1 mouse cellular context compared by ENCODE assay signal in the genomic region with DNA sequence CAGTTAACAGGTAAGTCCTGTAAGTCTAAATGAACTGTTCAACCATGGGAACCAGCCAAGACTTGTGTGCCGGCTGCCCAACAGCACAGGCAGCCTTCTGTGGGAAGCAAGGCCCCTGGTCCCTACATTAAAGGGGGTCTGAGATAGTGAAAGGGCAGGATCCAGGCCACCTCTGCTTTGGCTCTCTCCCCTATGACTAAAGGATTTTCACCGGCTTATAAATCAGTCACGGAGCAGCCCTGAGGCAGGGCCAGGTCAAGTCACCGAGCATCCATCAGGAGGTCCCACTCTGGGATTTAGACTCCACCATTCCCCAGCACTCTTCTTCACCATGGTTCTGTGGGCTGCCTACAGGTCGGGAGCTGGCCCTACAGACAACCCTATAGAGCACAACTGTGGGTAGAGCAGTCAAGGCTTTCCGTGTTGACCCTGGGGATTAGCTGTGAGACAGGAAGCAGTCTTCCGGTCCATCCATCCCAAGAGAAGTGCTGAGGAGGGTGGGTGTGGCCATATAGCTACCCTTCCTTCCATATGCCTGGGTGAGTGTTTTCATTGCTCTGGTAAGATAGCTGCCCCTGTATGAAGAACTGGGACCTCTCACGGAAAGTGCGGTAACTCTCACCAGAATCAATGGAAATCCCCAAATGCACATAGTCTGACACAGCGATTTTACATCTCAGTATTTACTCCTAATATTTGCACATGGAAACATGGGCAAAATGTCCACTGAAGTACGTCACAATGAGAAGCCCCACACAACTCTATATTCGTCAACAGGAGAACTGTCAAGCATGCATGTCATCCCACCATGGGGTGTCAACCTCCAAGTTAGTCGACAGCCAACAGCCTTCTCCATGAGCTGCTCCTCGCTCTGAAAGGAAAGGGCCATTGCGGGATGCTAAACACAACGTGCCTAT.
TF ChIP-seq lines count a peak whose summit lies in the region.

No protein-coding gene starts in this region.

TF ChIP-seq in CH12.LX, 34 proteins besides CTCF, POLR2A, EP300 and RAD21:
- TF ChIP-seq ZNF384 (IDR thresholded peaks at IDR 0.05; ENCODE audit: low read depth, low read length): no peak
- TF ChIP-seq GABPA (IDR thresholded peaks at IDR 0.05; ENCODE audit: insufficient replicate concordance, low read depth, low read length): no peak
- TF ChIP-seq TBP (conservative IDR thresholded peaks at IDR 0.05; ENCODE audit: low read depth, low read length): no peak
- TF ChIP-seq POLR2AphosphoS2 (IDR thresholded peaks at IDR 0.05; ENCODE audit: low read depth, low read length): no peak
- TF ChIP-seq USF1 (IDR thresholded peaks at IDR 0.05; ENCODE audit: low read depth, low read length): no peak
- TF ChIP-seq BHLHE40 (IDR thresholded peaks at IDR 0.05; ENCODE audit: low read depth, low read length): no peak
- TF ChIP-seq MYC (IDR thresholded peaks at IDR 0.05; ENCODE audit: low read depth, low read length): no peak; the same call in 1 of the 2 replicates
- TF ChIP-seq HCFC1 (IDR thresholded peaks at IDR 0.05; ENCODE audit: low read depth, low read length): no peak
- TF ChIP-seq MEF2A (IDR thresholded peaks at IDR 0.05; ENCODE audit: borderline replicate concordance, low read depth, low read length): no peak
- TF ChIP-seq ZKSCAN1 (IDR thresholded peaks at IDR 0.05; ENCODE audit: borderline replicate concordance, low read depth, low read length): no peak
- TF ChIP-seq SIN3A (IDR thresholded peaks at IDR 0.05; ENCODE audit: low read length): peak; percentile 54; the same call in 1 of the 2 replicates
- no peak for TF ChIP-seq MAZ (IDR thresholded peaks at IDR 0.05; ENCODE audit: low read depth, low read length)
- TF ChIP-seq MAFK (IDR thresholded peaks at IDR 0.05; ENCODE audit: insufficient replicate concordance, low read length): peak; percentile 82
- TF ChIP-seq RCOR1 (conservative IDR thresholded peaks at IDR 0.05; ENCODE audit: low read depth, low read length): no peak
- TF ChIP-seq TCF12 (IDR thresholded peaks at IDR 0.05; ENCODE audit: low read depth, low read length): 0 out of 2 replicates have a peak, but pooled peaks have one; percentile 21
- no peak for TF ChIP-seq JUN (IDR thresholded peaks at IDR 0.05; ENCODE audit: insufficient read depth, low read depth, low read length)
- no peak for TF ChIP-seq JUND (conservative IDR thresholded peaks at IDR 0.05; ENCODE audit: low read depth, low read length)
- TF ChIP-seq ETS1 (conservative IDR thresholded peaks at IDR 0.05; ENCODE audit: low read depth, low read length): peak; percentile 65; the same call in 1 of the 2 replicates
- TF ChIP-seq ZMIZ1 (IDR thresholded peaks at IDR 0.05; ENCODE audit: low read depth, low read length): no peak
- no peak for TF ChIP-seq CHD2 (IDR thresholded peaks at IDR 0.05; ENCODE audit: low read length)
- TF ChIP-seq SMC3 (IDR thresholded peaks at IDR 0.05; ENCODE audit: low read depth, low read length): no peak
- no peak for TF ChIP-seq NRF1 (IDR thresholded peaks at IDR 0.05; ENCODE audit: low read depth, low read length)
TF ChIP-seq in CH12.LX: peak in this region for 4.
